Mouse (Mus musculus): ENCODE data around the gene Kif5a. TPM values are rescaled to one million over a fixed set of nuclear protein-coding genes. Genes with fewer than 3 reads are reported as not detected.

Kif5a gene
- polyA plus RNA-seq, 1 experiment from 2014 or later = 118 TPM

- Histone ChIP-seq H3K4me2 (replicated peaks) (no peak overlapping the region), H3K36me3 (replicated peaks; ENCODE audit: control insufficient read depth, insufficient read depth) (peaks cover 69% of the 10 kb centered on the region), H3K4me1 (replicated peaks; ENCODE audit: control insufficient read depth, insufficient read depth, low read length) (peaks cover 33% of the 10 kb centered on the region), H3K4me3 (replicated peaks; ENCODE audit: low read length) (no peak overlapping the region), H3K9me3 (ENCODE audit: control insufficient read depth, low read length) (no peaks in the 10 kb centered on the region), H3K27ac (no peak overlapping the region), H3K27me3 (ENCODE audit: control insufficient read depth, insufficient read depth, low read length) (no peaks in the 10 kb centered on the region), H3K9ac (0 out of 2 replicates have a peak overlapping the region, but pooled peaks have one; percentile 24)
- DNase-seq (ENCODE audit: low spot score) (no peak), ATAC-seq (ENCODE audit: low FRiP score) (no peak)
- 72% methylated on average over 12 of the region's 13 CpGs for WGBS
These were observed 22.5 kb upstream of the Kif5a start for GRCm38 (mm10) chr10:127285644-127286043.

- 77% methylated on average over 11 of the region's 11 CpGs for WGBS
- ATAC-seq (ENCODE audit: low FRiP score) = no peak
- no peak overlapping the region for H3K4me3 ChIP-seq (replicated peaks; ENCODE audit: low read length)
- no peak overlapping the region for H3K4me2 ChIP-seq (replicated peaks)
- H3K9me3 ChIP-seq (ENCODE audit: control insufficient read depth, low read length) = no peaks in the 10 kb centered on the region
- peaks cover 76% of the 10 kb centered on the region for H3K36me3 ChIP-seq (replicated peaks; ENCODE audit: control insufficient read depth, insufficient read depth)
- H3K27me3 ChIP-seq (ENCODE audit: control insufficient read depth, insufficient read depth, low read length) = no peaks in the 10 kb centered on the region
- no peak overlapping the region for H3K9ac ChIP-seq
- H3K27ac ChIP-seq = no peak overlapping the region
- no peak for DNase-seq (ENCODE audit: low spot score)
- H3K4me1 ChIP-seq (replicated peaks; ENCODE audit: control insufficient read depth, insufficient read depth, low read length) = peaks cover 32% of the 10 kb centered on the region
These were observed 21.8 kb upstream of the Kif5a start for GRCm38 (mm10) chr10:127284724-127285500.

- WGBS = 80% methylated on average over 7 of the region's 7 CpGs
- H3K36me3 ChIP-seq (replicated peaks; ENCODE audit: control insufficient read depth, insufficient read depth) = peaks cover 84% of the 10 kb centered on the region
These were observed 21.0 kb upstream of the Kif5a start for GRCm38 (mm10) chr10:127284105-127284622.

GRCm38 (mm10) chr10:127282620-127283215 is 19.6 kb upstream of the Kif5a start:
- H3K27ac ChIP-seq = no peak overlapping the region
- ATAC-seq (ENCODE audit: low FRiP score) (no peak), DNase-seq (ENCODE audit: low spot score) (no peak)
- 91% methylated on average over 13 of the region's 13 CpGs for WGBS
- no peaks in the 10 kb centered on the region for H3K27me3 ChIP-seq (ENCODE audit: control insufficient read depth, insufficient read depth, low read length)
- H3K36me3 ChIP-seq (replicated peaks; ENCODE audit: control insufficient read depth, insufficient read depth) = peaks cover 98% of the 10 kb centered on the region
- H3K9me3 ChIP-seq (ENCODE audit: control insufficient read depth, low read length) = no peaks in the 10 kb centered on the region
- H3K4me1 ChIP-seq (replicated peaks; ENCODE audit: control insufficient read depth, insufficient read depth, low read length) = peaks cover 17% of the 10 kb centered on the region
- no peak overlapping the region for H3K4me3 ChIP-seq (replicated peaks; ENCODE audit: low read length)
- H3K9ac ChIP-seq = no peak overlapping the region
- no peak overlapping the region for H3K4me2 ChIP-seq (replicated peaks)

More at GRCm38 (mm10) chr10:127284105-127284622, 21.0 kb upstream of the Kif5a start:
- Histone ChIP-seq H3K9ac (no peak overlapping the region; the same call in 1 of the 2 replicates), H3K27ac (no peak overlapping the region), H3K4me1 (replicated peaks; ENCODE audit: control insufficient read depth, insufficient read depth, low read length) (peaks cover 24% of the 10 kb centered on the region), H3K27me3 (ENCODE audit: control insufficient read depth, insufficient read depth, low read length) (no peaks in the 10 kb centered on the region), H3K9me3 (ENCODE audit: control insufficient read depth, low read length) (no peaks in the 10 kb centered on the region), H3K4me3 (replicated peaks; ENCODE audit: low read length) (no peak overlapping the region), H3K4me2 (replicated peaks) (no peak overlapping the region)
- DNase-seq (ENCODE audit: low spot score) = no peak
- no peak for ATAC-seq (ENCODE audit: low FRiP score)

GRCm38 (mm10) chr10:127281316-127281715 is 18.2 kb upstream of the Kif5a start:
- ATAC-seq (ENCODE audit: low FRiP score) = no peak
- no peak overlapping the region for H3K4me3 ChIP-seq (replicated peaks; ENCODE audit: low read length)
- DNase-seq (ENCODE audit: low spot score) = no peak
- WGBS = 90% methylated on average over 8 of the region's 8 CpGs
- no peaks in the 10 kb centered on the region for H3K27me3 ChIP-seq (ENCODE audit: control insufficient read depth, insufficient read depth, low read length)
- no peak overlapping the region for H3K4me2 ChIP-seq (replicated peaks)
- H3K9me3 ChIP-seq (ENCODE audit: control insufficient read depth, low read length) = no peaks in the 10 kb centered on the region
- peaks cover 3% of the 10 kb centered on the region; the same call in 1 of the 2 replicates for H3K4me1 ChIP-seq (replicated peaks; ENCODE audit: control insufficient read depth, insufficient read depth, low read length)
- no peak overlapping the region for H3K9ac ChIP-seq
- H3K36me3 ChIP-seq (replicated peaks; ENCODE audit: control insufficient read depth, insufficient read depth) = peaks cover 100% of the 10 kb centered on the region
- H3K27ac ChIP-seq = no peak overlapping the region

- Histone ChIP-seq H3K27ac (no peak overlapping the region), H3K4me3 (replicated peaks; ENCODE audit: low read length) (no peak overlapping the region), H3K4me1 (replicated peaks; ENCODE audit: control insufficient read depth, insufficient read depth, low read length) (no peaks in the 10 kb centered on the region), H3K9ac (no peak overlapping the region), H3K4me2 (replicated peaks) (no peak overlapping the region), H3K36me3 (replicated peaks; ENCODE audit: control insufficient read depth, insufficient read depth) (peaks cover 100% of the 10 kb centered on the region), H3K9me3 (ENCODE audit: control insufficient read depth, low read length) (no peaks in the 10 kb centered on the region), H3K27me3 (ENCODE audit: control insufficient read depth, insufficient read depth, low read length) (no peaks in the 10 kb centered on the region)
- ATAC-seq (ENCODE audit: low FRiP score) (no peak), DNase-seq (ENCODE audit: low spot score) (no peak)
- no CpG with 5 or more reads among the region's 2 CpGs for WGBS
These were observed 16.6 kb upstream of the Kif5a start for GRCm38 (mm10) chr10:127279730-127280129.

GRCm38 (mm10) chr10:127274261-127275022 is 11.3 kb upstream of the Kif5a start:
- Histone ChIP-seq H3K36me3 (replicated peaks; ENCODE audit: control insufficient read depth, insufficient read depth) (peaks cover 96% of the 10 kb centered on the region), H3K27me3 (ENCODE audit: control insufficient read depth, insufficient read depth, low read length) (no peaks in the 10 kb centered on the region), H3K4me3 (replicated peaks; ENCODE audit: low read length) (no peak overlapping the region), H3K4me1 (replicated peaks; ENCODE audit: control insufficient read depth, insufficient read depth, low read length) (no peaks in the 10 kb centered on the region), H3K9me3 (ENCODE audit: control insufficient read depth, low read length) (no peaks in the 10 kb centered on the region), H3K9ac (no peak overlapping the region), H3K27ac (no peak overlapping the region), H3K4me2 (replicated peaks) (no peak overlapping the region)
- 91% methylated on average over 11 of the region's 11 CpGs for WGBS
- DNase-seq (ENCODE audit: low spot score) (no peak), ATAC-seq (ENCODE audit: low FRiP score) (no peak)

GRCm38 (mm10) chr10:127272371-127272770 is 9.2 kb upstream of the Kif5a start:
- peaks cover 17% of the 10 kb centered on the region for H3K4me1 ChIP-seq (replicated peaks; ENCODE audit: control insufficient read depth, insufficient read depth, low read length)
- H3K4me3 ChIP-seq (replicated peaks; ENCODE audit: low read length) = no peak overlapping the region
- ATAC-seq (ENCODE audit: low FRiP score) = no peak
- no peak overlapping the region for H3K27ac ChIP-seq
- H3K36me3 ChIP-seq (replicated peaks; ENCODE audit: control insufficient read depth, insufficient read depth) = peaks cover 87% of the 10 kb centered on the region
- H3K27me3 ChIP-seq (ENCODE audit: control insufficient read depth, insufficient read depth, low read length) = no peaks in the 10 kb centered on the region
- 89% methylated on average over 5 of the region's 5 CpGs for WGBS
- no peaks in the 10 kb centered on the region for H3K9me3 ChIP-seq (ENCODE audit: control insufficient read depth, low read length)
- no peak for DNase-seq (ENCODE audit: low spot score)
- H3K4me2 ChIP-seq (replicated peaks) = no peak overlapping the region
- no peak overlapping the region for H3K9ac ChIP-seq

GRCm38 (mm10) chr10:127269884-127270283 is 6.7 kb upstream of the Kif5a start:
- H3K9ac ChIP-seq = peak overlapping the region; percentile 9; the same call in 1 of the 2 replicates
- 70% methylated on average over 4 of the region's 4 CpGs for WGBS
- H3K4me1 ChIP-seq (replicated peaks; ENCODE audit: control insufficient read depth, insufficient read depth, low read length) = peaks cover 28% of the 10 kb centered on the region
- DNase-seq (ENCODE audit: low spot score) (no peak), ATAC-seq (ENCODE audit: low FRiP score) (no peak)
- no peaks in the 10 kb centered on the region for H3K27me3 ChIP-seq (ENCODE audit: control insufficient read depth, insufficient read depth, low read length)
- no peak overlapping the region for H3K4me2 ChIP-seq (replicated peaks)
- peak overlapping the region; percentile 21; the same call in 1 of the 2 replicates for H3K27ac ChIP-seq
- H3K36me3 ChIP-seq (replicated peaks; ENCODE audit: control insufficient read depth, insufficient read depth) = peaks cover 62% of the 10 kb centered on the region
- no peak overlapping the region for H3K4me3 ChIP-seq (replicated peaks; ENCODE audit: low read length)
- H3K9me3 ChIP-seq (ENCODE audit: control insufficient read depth, low read length) = no peaks in the 10 kb centered on the region

Data from hindbrain, embryonic 14.5 days (tissue).